Mouse (Mus musculus): ENCODE results near the gene Npff.

- TF ChIP-seq CTCF (IDR thresholded peaks at IDR 0.05; ENCODE audit: control insufficient read depth, insufficient read depth, insufficient read length) (no peak), USF1 (IDR thresholded peaks at IDR 0.05; ENCODE audit: low read depth) (no peak), MYOD1 (IDR thresholded peaks at IDR 0.05; ENCODE audit: control insufficient read depth, insufficient read length, low read depth) (no peak), CEBPB (IDR thresholded peaks at IDR 0.05; ENCODE audit: low read depth) (no peak), MAX (IDR thresholded peaks at IDR 0.05) (no peak), MYOG (IDR thresholded peaks at IDR 0.05; ENCODE audit: control insufficient read depth, extremely low read depth, insufficient read length) (no peak), FOSL1 (IDR thresholded peaks at IDR 0.05; ENCODE audit: insufficient read depth, low read length, poor library complexity, severe bottlenecking) (no peak)
Measured at GRCm38 (mm10) chr15:102511285-102511833, 13.4 kb downstream of the Npff start.

Data from C2C12 (cell line).